Mouse (Mus musculus) lung, adult 2 months (tissue): Measurements from ENCODE around the gene Mmp20. TPM values are rescaled to one million over a fixed set of nuclear protein-coding genes. Genes with fewer than 3 reads are reported as not detected.

Source experiments
- DNase-seq: peaks from one replicate; pipeline ENCODE4 v3.0.0; 2022
- H3K4me1 ChIP-seq: fragments of 200-500 bp; 2 replicates; pipeline ENCODE4 v1.6.1; 2011; ENCODE audit warnings: low read length; ENCODE audit not compliant: control insufficient read depth, insufficient read depth
- H3K4me3 ChIP-seq: fragments of 200-500 bp; replicated peaks from 2 replicates; pipeline ENCODE3; 2011; ENCODE audit warnings: low read depth, mild to moderate bottlenecking, control low read depth, low read length; ENCODE audit errors: extremely low read depth
- CTCF ChIP-seq: fragments of 200-500 bp; IDR thresholded peaks from 2 replicates; pipeline ENCODE4 v1.5.1; 2011; ENCODE audit warnings: mild to moderate bottlenecking, low read length, control low read depth; ENCODE audit not compliant: insufficient read depth
- POLR2A ChIP-seq: fragments of 200-500 bp; IDR thresholded peaks from 2 replicates; pipeline ENCODE4 v1.6.1; 2011; ENCODE audit warnings: low read depth, mild to moderate bottlenecking, control low read depth, low read length, borderline replicate concordance; ENCODE audit errors: extremely low read depth
- WGBS: fragments of 180-500 bp; shearing (Covaris S2); methylation state at CpG from one replicate; pipeline ENCODE4 v1.1.7; 2018; 5-methylcytosine and 5-hydroxymethylcytosine counted together
- polyA plus RNA-seq: library from polyadenylated mRNA; depleted of rRNA; stranded (reverse); fragments of >200 nt; gene quantifications from 2 replicates; pipeline ENCODE4 v1.2.3, GENCODE M21; 2012; rRNA removed

The Mmp20 gene
- not detected in 2 replicates for polyA plus RNA-seq

GRCm38 (mm10) chr9:7627931-7628330 lies at the start of gene Mmp20:
Mmp20 (plus strand) TSS chr9:7628231.
- TF ChIP-seq POLR2A (no peak), CTCF (no peak)
- Histone ChIP-seq H3K4me3 (no peak within 1 kb of the TSS), H3K4me1 (no peaks in the 10 kb centered on the region)
- DNase-seq = no peak

- Histone ChIP-seq H3K4me1 (no peaks in the 10 kb centered on the region; the same call in 1 of the 2 replicates), H3K4me3 (no peak overlapping the region)
- no peak for TF ChIP-seq CTCF
- TF ChIP-seq POLR2A = no peak
- no peak for DNase-seq
- WGBS = 71% methylated on average over 8 of the region's 8 CpGs
Observed at GRCm38 (mm10) chr9:7590063-7590462, 38.0 kb upstream of the Mmp20 start.

- Histone ChIP-seq H3K4me3 (no peak overlapping the region), H3K4me1 (no peaks in the 10 kb centered on the region; the same call in 1 of the 2 replicates)
- WGBS = 81% methylated on average over 3 of the region's 3 CpGs
- no peak for DNase-seq
- TF ChIP-seq POLR2A (no peak), CTCF (no peak)
Observed at GRCm38 (mm10) chr9:7593272-7593812, 34.7 kb upstream of the Mmp20 start.

GRCm38 (mm10) chr9:7594816-7595540 lies 33.1 kb upstream of the Mmp20 start:
- Histone ChIP-seq H3K4me1 (no peaks in the 10 kb centered on the region; the same call in 1 of the 2 replicates), H3K4me3 (peak overlapping the region; percentile 75)
- DNase-seq = peak; percentile 68
- WGBS = 3% methylated on average over 6 of the region's 6 CpGs
- TF ChIP-seq POLR2A = peak; percentile 41; the same call in 1 of the 2 replicates
- peak; percentile 89 for TF ChIP-seq CTCF

- peak; percentile 65 for DNase-seq
- peak; percentile 84 for TF ChIP-seq CTCF
- no peak for TF ChIP-seq POLR2A
- WGBS = under 1% methylated on average over 3 of the region's 3 CpGs
- no peak overlapping the region for H3K4me3 ChIP-seq
- no peaks in the 10 kb centered on the region for H3K4me1 ChIP-seq
Observed at GRCm38 (mm10) chr9:7602982-7603742, 24.9 kb upstream of the Mmp20 start.

- TF ChIP-seq POLR2A (no peak), CTCF (no peak)
- no peak for DNase-seq
- no peak overlapping the region for H3K4me3 ChIP-seq
- no peaks in the 10 kb centered on the region for H3K4me1 ChIP-seq
- 58% methylated on average over 6 of the region's 6 CpGs for WGBS
Observed at GRCm38 (mm10) chr9:7604005-7604404, 24.0 kb upstream of the Mmp20 start.

GRCm38 (mm10) chr9:7605638-7606037 lies 22.4 kb upstream of the Mmp20 start:
- DNase-seq = no peak
- 88% methylated on average over 12 of the region's 12 CpGs for WGBS
- no peak overlapping the region for H3K4me3 ChIP-seq
- no peaks in the 10 kb centered on the region for H3K4me1 ChIP-seq
- TF ChIP-seq CTCF (no peak), POLR2A (no peak)

- H3K4me3 ChIP-seq = no peak overlapping the region
- TF ChIP-seq CTCF = no peak
- H3K4me1 ChIP-seq = no peaks in the 10 kb centered on the region
- WGBS = 78% methylated on average over 3 of the region's 3 CpGs
- no peak for DNase-seq
Observed at GRCm38 (mm10) chr9:7622582-7622981, 5.4 kb upstream of the Mmp20 start.

- H3K4me3 ChIP-seq = no peak overlapping the region
- no peak for TF ChIP-seq CTCF
- no peak for TF ChIP-seq POLR2A
- no peak for DNase-seq
- no peaks in the 10 kb centered on the region for H3K4me1 ChIP-seq
- 43% methylated on average over 5 of the region's 5 CpGs for WGBS
Observed at GRCm38 (mm10) chr9:7633936-7634335, 5.9 kb downstream of the Mmp20 start.

DNA sequence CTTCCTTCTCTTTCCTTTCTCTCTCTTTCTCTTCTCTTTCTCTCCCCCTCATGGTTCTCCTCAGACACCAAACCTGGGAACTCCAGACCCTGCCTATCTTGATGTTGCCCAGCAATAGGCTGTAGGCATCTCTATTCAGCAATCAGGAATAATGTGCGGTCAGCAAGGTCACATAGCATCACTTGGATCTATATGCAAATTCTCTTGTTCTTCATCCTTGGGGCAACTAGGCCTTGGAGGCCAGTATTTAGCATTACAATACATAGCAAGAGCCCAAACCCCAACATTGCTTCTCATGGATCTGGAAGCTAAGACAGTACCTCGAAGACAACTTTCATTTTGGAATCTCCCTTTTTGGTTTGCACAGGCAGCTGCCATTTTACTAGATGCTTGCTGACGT lies 19.9 kb downstream of the Mmp20 start:
- Histone ChIP-seq H3K4me3 (no peak overlapping the region), H3K4me1 (no peaks in the 10 kb centered on the region)
- 83% methylated on average over 3 of the region's 3 CpGs for WGBS
- DNase-seq = no peak
- no peak for TF ChIP-seq CTCF
- no peak for TF ChIP-seq POLR2A
